Mouse (Mus musculus) layer of hippocampus, adult 18-20 months (tissue): ENCODE results near the gene Rcc1l. TPM values are rescaled to one million over a fixed set of nuclear protein-coding genes. Genes with fewer than 3 reads are reported as not detected.

Source experiments
- DNase-seq, 2 experiments: peaks; one replicate each; pipeline ENCODE4 v3.0.0; 2022; ENCODE audit warnings: low spot score in 2 of 2
- total RNA-seq, 2 experiments: library from RNA; stranded (reverse); gene quantifications; 2 replicates each; pipeline ENCODE4 v1.2.3; 2021

The Rcc1l gene
- total RNA-seq, 2 experiments from 2014 or later, result 13.7 to 14.4 TPM

DNA sequence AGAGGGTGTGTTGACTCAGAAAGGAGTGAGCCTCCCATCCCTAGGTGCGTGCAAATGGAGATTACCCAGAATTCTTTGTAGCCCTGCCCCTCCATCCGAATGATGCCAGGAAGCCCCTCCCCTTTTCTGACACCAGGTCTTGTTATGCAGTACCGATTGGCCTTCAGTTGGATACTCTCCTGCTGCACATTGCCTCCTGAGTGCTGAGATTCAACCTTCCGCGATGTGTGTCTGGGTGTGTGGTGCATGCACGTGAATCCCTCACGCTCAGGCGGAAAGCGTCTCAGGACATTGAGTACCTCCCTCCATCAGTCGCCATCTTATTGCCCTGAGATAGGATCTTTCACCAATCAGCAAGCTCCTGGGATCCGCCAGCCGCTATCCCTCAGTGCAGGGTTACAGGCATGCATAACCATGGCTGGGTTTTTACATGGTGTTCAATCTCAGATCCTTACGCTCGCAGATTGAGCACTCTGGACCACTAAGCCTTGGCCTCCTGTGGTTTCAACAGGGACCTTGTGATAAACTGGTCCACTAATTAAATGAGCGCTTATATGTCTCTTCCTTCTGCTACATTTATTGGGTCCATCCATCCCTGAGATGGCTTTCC is 57.7 kb downstream of the Rcc1l start:
- no peak for DNase-seq

DNA sequence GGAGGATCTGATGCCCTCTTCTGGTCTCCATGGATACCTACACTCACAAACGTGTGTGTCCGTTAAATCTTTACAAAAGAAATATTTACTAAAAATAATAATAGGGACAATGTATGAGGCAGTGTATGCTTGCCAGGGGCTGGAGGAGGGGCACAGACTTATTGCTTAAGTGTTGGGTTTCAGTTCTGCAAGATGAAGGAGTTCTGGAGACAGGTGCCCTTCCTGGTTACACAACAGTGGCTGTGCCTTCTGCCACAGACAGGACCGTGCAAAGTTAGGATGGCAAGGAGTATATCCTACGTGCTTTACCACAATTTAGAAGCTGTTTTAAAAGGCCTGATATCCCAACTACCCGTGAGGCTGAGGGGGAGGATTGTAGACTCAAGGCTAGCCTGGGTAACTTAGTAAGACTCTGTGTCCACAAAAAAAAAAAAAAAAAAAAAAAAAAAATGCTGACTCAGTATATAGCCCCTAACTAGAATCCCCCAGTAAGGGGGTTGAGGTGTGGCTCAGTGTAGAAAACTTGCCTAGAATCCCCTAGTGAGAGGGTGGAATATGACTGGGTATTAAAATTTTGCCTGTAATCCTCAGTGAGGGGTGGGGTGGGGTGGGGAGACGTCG is 60.8 kb downstream of the Rcc1l start:
- no peak for DNase-seq

DNA sequence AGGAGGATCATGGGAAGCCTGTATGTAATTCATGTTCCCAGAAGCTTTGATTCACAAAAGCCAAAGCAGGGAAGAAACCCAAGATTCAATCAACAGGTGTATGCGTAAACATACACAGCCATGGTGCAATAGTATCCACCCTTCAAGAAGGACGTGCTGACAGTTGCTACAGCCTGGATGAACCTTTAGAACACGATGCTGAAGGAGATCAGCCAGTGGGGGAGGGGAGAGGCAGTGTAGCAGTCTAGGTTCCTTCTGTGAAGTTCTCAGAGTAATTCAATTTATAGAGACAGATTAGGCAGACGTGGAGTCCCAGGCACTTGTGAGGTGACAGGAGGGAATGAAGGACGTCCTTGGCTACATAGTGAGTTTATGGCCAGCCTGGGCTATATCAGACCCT is 61.6 kb downstream of the Rcc1l start:
- no peak for DNase-seq

DNA sequence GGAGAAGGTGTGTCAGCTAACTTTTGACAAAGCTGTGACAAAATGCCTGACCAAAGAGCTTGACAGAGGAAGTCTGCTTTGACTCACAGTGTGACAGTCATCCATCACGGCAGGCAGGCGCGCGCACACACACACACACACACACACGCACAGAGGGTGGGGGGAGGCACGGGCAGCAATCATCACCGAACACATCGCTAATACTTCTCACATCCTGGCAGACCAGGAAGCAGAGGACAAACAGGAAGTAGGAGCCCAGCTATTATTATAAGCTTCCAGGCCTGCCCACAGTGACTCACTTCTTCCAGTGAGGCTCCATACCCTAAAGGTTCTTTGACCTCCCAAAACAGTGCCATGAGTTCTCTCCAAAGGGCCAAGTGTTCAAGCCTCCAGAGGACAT is 70.7 kb downstream of the Rcc1l start:
- no peak for DNase-seq

DNA sequence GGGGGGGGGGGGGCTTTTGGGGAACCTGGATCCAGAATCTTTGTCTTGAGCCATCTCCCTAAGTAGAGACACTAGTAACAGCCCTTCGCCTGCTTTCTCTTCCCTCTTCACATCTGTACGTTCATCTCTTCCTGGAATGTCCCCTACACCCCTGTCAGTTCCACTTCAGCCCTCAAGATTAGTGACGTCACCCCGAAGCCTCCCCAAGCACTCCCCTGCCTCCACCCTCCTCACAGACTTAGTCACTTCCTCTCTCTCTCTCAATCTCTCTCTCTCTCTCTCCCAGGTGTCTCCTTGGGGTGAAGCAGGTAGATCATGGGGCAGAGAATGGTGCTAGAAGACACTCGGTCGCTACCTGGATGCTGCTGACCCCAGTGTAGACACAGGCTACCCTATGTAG is 73.9 kb downstream of the Rcc1l start:
- no peak for DNase-seq

DNA sequence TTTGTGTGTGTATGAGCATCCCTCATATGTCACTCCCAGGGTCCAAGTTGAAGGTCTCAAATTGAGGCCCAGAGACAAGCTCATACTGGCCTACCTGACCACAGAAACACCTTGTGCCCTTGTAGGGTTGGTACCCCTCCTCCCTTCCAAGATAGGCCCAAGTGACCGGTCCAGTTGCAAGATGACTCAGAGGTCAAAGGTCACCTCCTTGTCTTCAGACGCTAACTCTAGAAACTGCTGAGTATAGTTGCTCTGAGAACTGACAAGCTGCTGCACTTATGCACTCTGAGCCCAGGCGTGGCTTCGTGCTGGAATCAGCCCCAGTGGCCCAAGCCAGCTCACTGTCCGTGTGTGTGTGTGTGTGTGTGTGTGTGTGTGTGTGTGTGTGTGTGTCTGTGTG is 74.7 kb downstream of the Rcc1l start:
- DNase-seq, result no peak

DNA sequence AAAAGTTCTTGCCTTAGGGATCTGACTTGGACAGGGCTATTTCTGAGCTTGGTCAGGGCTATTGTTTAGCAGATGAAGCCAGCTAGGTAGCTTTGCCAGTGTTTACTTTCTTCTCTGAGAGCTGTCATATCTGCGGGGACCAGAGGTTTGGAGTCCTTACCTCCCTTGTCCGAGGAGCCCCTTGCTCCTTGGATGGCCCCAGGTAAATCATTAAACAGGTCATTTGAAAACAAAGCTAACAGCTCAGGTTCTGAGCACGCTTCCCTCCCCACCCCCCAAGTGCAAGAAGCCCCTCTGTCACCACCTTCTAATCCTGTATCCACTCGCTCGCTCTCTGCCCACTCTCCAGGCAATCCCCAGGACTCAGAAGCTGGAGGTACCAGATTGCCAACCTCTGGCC is 75.3 kb downstream of the Rcc1l start:
- no peak for DNase-seq

DNA sequence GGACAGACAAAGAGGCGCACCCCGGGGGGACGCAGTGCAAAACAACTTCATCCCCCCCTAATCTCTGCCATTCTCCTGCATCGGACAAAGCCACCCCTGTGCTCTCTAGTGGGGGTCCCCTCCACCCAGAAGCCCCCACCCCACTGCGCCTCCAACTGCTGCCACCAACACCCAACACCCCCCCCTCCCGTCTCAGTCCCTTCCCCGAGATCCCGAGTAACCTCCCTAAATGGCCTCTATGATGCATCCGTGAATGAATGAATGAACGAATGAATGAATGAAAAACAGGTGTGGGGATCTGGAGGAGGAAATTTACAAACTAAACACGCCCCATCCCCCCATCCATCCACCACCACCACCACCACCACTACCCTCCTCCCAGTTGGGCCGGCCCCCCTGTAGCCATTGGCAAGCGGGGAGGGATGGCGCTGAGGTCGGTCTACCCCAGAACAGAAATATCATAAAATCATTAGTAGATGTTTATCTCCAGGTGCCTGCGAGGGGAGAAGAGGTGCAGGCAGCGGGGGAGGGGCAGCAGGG is 76.3 kb downstream of the Rcc1l start:
- DNase-seq, result no peak

DNA sequence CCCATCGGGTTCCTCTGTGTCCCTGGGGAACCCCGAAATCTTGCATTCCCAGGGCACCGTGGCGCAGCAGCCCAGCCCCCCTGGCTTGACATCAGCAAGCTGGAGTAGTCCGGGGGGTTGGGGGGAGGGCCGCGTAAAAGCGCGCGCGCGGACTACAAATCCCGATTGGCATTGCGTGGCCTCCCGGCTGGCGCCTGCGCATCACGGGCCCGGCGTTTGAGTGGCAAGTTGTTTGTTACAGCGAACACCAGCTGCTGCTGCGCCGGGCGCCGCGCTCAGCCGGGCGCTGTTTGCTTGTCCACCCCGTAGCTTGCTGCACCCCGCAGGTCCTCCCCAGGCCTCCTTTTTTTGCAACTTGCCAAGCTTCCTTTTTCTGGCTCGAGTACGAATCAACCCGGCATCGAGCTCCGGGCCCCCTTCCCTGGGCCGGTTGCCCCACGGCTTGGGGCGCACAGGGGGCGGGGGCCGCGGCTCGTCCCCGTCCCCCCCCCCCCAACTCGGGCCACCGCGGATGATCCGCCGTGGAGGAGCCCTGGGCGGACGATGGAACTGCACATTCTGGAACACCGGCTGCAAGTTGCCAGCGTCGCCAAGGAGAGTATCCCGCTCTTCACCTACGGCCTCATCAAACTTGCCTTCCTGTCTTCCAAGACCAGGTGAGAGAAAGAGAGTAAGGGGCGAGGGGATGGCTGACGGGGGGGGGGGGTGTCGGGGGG is 76.9 kb downstream of the Rcc1l start, which contains the start of gene Castor2:
Gene Castor2 (plus strand): TSS at position 216 of the 716 bp plus-strand sequence.
- DNase-seq, result peak; percentile 95 to 98

DNA sequence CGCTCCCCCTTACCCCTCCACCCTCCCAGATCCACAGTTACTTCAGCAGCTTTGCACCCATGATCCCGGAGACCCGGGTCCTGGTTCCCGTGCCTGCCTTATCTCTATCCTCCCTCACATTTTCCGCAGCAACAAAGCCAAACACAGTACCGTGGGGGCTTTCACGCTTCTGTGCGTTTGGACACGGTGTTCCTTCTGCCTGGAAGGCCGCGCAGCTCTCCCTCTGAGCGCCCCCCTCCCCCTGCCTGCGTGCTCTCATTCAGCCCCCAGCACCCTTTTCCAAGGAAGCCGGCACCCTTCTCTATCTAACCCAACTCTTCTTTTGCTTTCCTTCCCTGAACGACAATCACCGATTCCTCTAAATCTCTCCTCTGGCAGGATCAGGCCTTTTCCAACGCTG is 77.6 kb downstream of the Rcc1l start:
- peak; percentile 27 to 69 for DNase-seq

DNA sequence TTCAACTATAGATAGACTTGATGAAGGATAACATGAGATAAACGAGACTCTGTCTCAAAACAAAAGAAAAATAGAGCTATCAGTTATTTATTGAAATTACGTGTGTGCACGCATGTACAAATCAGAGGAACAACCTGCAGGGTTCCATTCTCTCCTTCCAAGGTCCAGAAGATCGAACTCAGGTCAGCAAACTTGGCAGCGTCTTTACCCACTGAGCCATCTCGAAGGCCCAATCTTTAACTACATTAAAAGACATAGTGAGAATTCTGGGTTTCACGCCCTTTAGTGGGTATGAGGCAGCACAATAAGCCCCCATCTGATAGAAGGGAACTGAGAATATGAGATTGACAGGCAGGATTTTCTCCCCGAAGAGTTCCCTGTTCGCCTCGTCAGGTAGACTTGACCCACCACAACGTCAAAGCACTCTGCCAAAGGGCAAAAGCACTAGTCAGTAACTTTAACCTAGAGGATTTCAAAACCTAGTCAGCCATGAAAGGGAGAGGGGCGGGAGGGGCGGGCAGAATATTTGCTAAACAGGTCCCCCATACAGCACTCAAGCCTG is 78.2 kb downstream of the Rcc1l start:
- DNase-seq, result no peak

Other genes with a start within 250 kb of the Rcc1l start
- 10 to 100 TPM; 75.2 to 76.4 TPM for gene Castor2, start 77.1 kb downstream of the Rcc1l start, total RNA-seq
- 10 to 100 TPM; 15.7 to 16.8 TPM for gene Gtf2ird2, start 7.2 kb upstream of the Rcc1l start, total RNA-seq
- gene Ncf1, start 52.9 kb upstream of the Rcc1l start, total RNA-seq, result 1 to 10 TPM; 8.6 to 9.2 TPM
- gene Gtf2i, start 138.0 kb upstream of the Rcc1l start, total RNA-seq, result 100 to 1,000 TPM; 220 to 231 TPM